Mouse (Mus musculus) liver, embryonic 13.5 days (tissue): Measurements from ENCODE around the gene Tex36. TPM values are rescaled to one million over a fixed set of nuclear protein-coding genes. Genes with fewer than 3 reads are reported as not detected.

ENCODE experiments used
- ATAC-seq: fragments of 200-750 bp; cut with Nextera tagmentation; 2 replicates; pipeline ENCODE4 v1.8.0; 2017; ENCODE audit warnings: low read depth, mild to moderate bottlenecking, moderate number of reproducible peaks, moderate library complexity
- DNase-seq: peaks from one replicate; pipeline ENCODE4 v3.0.0; 2022
- H3K27ac ChIP-seq: fragments of 300-500 bp; sonication (generic); 2 replicates; pipeline ENCODE4 v1.5.1; 2015; ENCODE audit warnings: moderate library complexity, mild to moderate bottlenecking, inconsistent platforms
- H3K27me3 ChIP-seq: fragments of 300-500 bp; sonication (generic); 2 replicates; pipeline ENCODE4 v1.6.1; 2015; ENCODE audit warnings: mild to moderate bottlenecking, inconsistent platforms
- H3K36me3 ChIP-seq: fragments of 300-500 bp; sonication (generic); 2 replicates; pipeline ENCODE4 v1.6.1; 2015; ENCODE audit warnings: mild to moderate bottlenecking, inconsistent platforms
- H3K4me1 ChIP-seq: fragments of 300-500 bp; sonication (generic); replicated peaks from 2 replicates; pipeline ENCODE4 v1.6.1; 2015; ENCODE audit warnings: inconsistent platforms
- H3K4me2 ChIP-seq: fragments of 300-500 bp; sonication (generic); 2 replicates; pipeline ENCODE4 v1.6.1; 2015; ENCODE audit warnings: inconsistent platforms, mild to moderate bottlenecking, moderate library complexity
- H3K4me3 ChIP-seq: fragments of 300-500 bp; sonication (generic); replicated peaks from 2 replicates; pipeline ENCODE4 v1.5.1; 2015; ENCODE audit warnings: mild to moderate bottlenecking, inconsistent platforms
- H3K9ac ChIP-seq: fragments of 300-500 bp; sonication (generic); 2 replicates; pipeline ENCODE4 v1.6.1; 2015; ENCODE audit warnings: mild to moderate bottlenecking, inconsistent platforms
- H3K9me3 ChIP-seq: fragments of 300-500 bp; sonication (generic); replicated peaks from 2 replicates; pipeline ENCODE4 v1.6.1; 2016; ENCODE audit warnings: inconsistent platforms
- WGBS: fragments of 180-500 bp; shearing (Covaris S2); methylation state at CpG from one replicate; pipeline ENCODE4 v1.1.7; 2015; ENCODE audit not compliant: insufficient replicate concordance; 5-methylcytosine and 5-hydroxymethylcytosine counted together
- polyA plus RNA-seq: library from polyadenylated mRNA; unstranded; fragments of >200 nt; fragmentation: Nextera tagmentation; extraction: Ambion mirVana; gene quantifications from 2 replicates; pipeline ENCODE4 v1.2.1, GENCODE M21; 2015

Tex36 gene
- polyA plus RNA-seq, 1 experiment from 2014 or later = not detected

GRCm38 (mm10) chr7:133623226-133623625 lies 21.3 kb upstream of the Tex36 start:
- Histone ChIP-seq H3K36me3 (no peaks in the 10 kb centered on the region), H3K9ac (no peak overlapping the region), H3K4me2 (no peak overlapping the region), H3K9me3 (no peaks in the 10 kb centered on the region), H3K4me1 (no peaks in the 10 kb centered on the region), H3K27ac (no peak overlapping the region), H3K4me3 (no peak overlapping the region), H3K27me3 (no peaks in the 10 kb centered on the region)
- 57% methylated on average over 5 of the region's 5 CpGs for WGBS
- DNase-seq (no peak), ATAC-seq (no peak)

- Histone ChIP-seq H3K9me3 (no peaks in the 10 kb centered on the region), H3K4me3 (no peak overlapping the region), H3K36me3 (no peaks in the 10 kb centered on the region), H3K27me3 (no peaks in the 10 kb centered on the region), H3K4me1 (no peaks in the 10 kb centered on the region), H3K9ac (no peak overlapping the region), H3K4me2 (no peak overlapping the region), H3K27ac (no peak overlapping the region)
- no peak for ATAC-seq
- 43% methylated on average over 11 of the region's 11 CpGs for WGBS
- DNase-seq = no peak
Observed at GRCm38 (mm10) chr7:133620721-133621120, 18.8 kb upstream of the Tex36 start.

- H3K9me3 ChIP-seq = no peaks in the 10 kb centered on the region
- no peaks in the 10 kb centered on the region for H3K4me1 ChIP-seq
- WGBS = 39% methylated on average over 2 of the region's 2 CpGs
- no peak overlapping the region for H3K4me2 ChIP-seq
- H3K9ac ChIP-seq = no peak overlapping the region
- H3K27me3 ChIP-seq = no peaks in the 10 kb centered on the region
- H3K27ac ChIP-seq = no peak overlapping the region
- H3K4me3 ChIP-seq = no peak overlapping the region
- ATAC-seq (no peak), DNase-seq (no peak)
- H3K36me3 ChIP-seq = no peaks in the 10 kb centered on the region
Observed at GRCm38 (mm10) chr7:133612981-133613380, 11.0 kb upstream of the Tex36 start.

GRCm38 (mm10) chr7:133609585-133609984 lies 7.6 kb upstream of the Tex36 start:
- Histone ChIP-seq H3K4me2 (no peak overlapping the region), H3K36me3 (no peaks in the 10 kb centered on the region), H3K27me3 (no peaks in the 10 kb centered on the region), H3K4me3 (no peak overlapping the region), H3K9me3 (no peaks in the 10 kb centered on the region), H3K27ac (no peak overlapping the region), H3K4me1 (no peaks in the 10 kb centered on the region), H3K9ac (no peak overlapping the region)
- WGBS = 64% methylated on average over 8 of the region's 8 CpGs
- no peak for ATAC-seq
- DNase-seq = no peak

GRCm38 (mm10) chr7:133608631-133609340 lies 6.8 kb upstream of the Tex36 start:
- H3K27me3 ChIP-seq = no peaks in the 10 kb centered on the region
- H3K36me3 ChIP-seq = no peaks in the 10 kb centered on the region
- H3K9me3 ChIP-seq = no peaks in the 10 kb centered on the region
- 64% methylated on average over 13 of the region's 13 CpGs for WGBS
- no peaks in the 10 kb centered on the region for H3K4me1 ChIP-seq
- no peak overlapping the region for H3K4me2 ChIP-seq
- DNase-seq (no peak), ATAC-seq (no peak)
- H3K4me3 ChIP-seq = no peak overlapping the region
- no peak overlapping the region for H3K9ac ChIP-seq
- no peak overlapping the region for H3K27ac ChIP-seq

GRCm38 (mm10) chr7:133607883-133608575 lies 6.1 kb upstream of the Tex36 start:
- no peak for ATAC-seq
- Histone ChIP-seq H3K4me1 (no peaks in the 10 kb centered on the region), H3K4me3 (no peak overlapping the region), H3K27ac (no peak overlapping the region), H3K9ac (no peak overlapping the region), H3K9me3 (no peaks in the 10 kb centered on the region), H3K27me3 (no peaks in the 10 kb centered on the region), H3K36me3 (no peaks in the 10 kb centered on the region), H3K4me2 (no peak overlapping the region)
- DNase-seq = no peak
- WGBS = 60% methylated on average over 13 of the region's 13 CpGs

GRCm38 (mm10) chr7:133607331-133607730 lies 5.4 kb upstream of the Tex36 start:
- H3K4me3 ChIP-seq = no peak overlapping the region
- H3K9ac ChIP-seq = no peak overlapping the region
- DNase-seq (no peak), ATAC-seq (no peak)
- WGBS = 53% methylated on average over 5 of the region's 5 CpGs
- H3K36me3 ChIP-seq = no peaks in the 10 kb centered on the region
- no peaks in the 10 kb centered on the region for H3K9me3 ChIP-seq
- H3K4me1 ChIP-seq = no peaks in the 10 kb centered on the region
- H3K4me2 ChIP-seq = no peak overlapping the region
- H3K27me3 ChIP-seq = no peaks in the 10 kb centered on the region
- no peak overlapping the region for H3K27ac ChIP-seq

- no peak overlapping the region for H3K4me3 ChIP-seq
- no peak overlapping the region for H3K9ac ChIP-seq
- no peaks in the 10 kb centered on the region for H3K36me3 ChIP-seq
- no peak overlapping the region for H3K27ac ChIP-seq
- ATAC-seq = no peak
- H3K9me3 ChIP-seq = no peaks in the 10 kb centered on the region
- no peak for DNase-seq
- no peak overlapping the region for H3K4me2 ChIP-seq
- 66% methylated on average over 13 of the region's 13 CpGs for WGBS
- H3K4me1 ChIP-seq = no peaks in the 10 kb centered on the region
- no peaks in the 10 kb centered on the region for H3K27me3 ChIP-seq
Observed at GRCm38 (mm10) chr7:133604427-133605081, 2.6 kb upstream of the Tex36 start.

GRCm38 (mm10) chr7:133603156-133603555 lies 1.2 kb upstream of the Tex36 start:
- 44% methylated on average over 2 of the region's 2 CpGs for WGBS
- no peak for ATAC-seq
- no peaks in the 10 kb centered on the region for H3K9me3 ChIP-seq
- no peak for DNase-seq
- H3K27me3 ChIP-seq = no peaks in the 10 kb centered on the region
- no peaks in the 10 kb centered on the region for H3K36me3 ChIP-seq
- H3K27ac ChIP-seq = no peak overlapping the region
- H3K9ac ChIP-seq = no peak overlapping the region
- no peaks in the 10 kb centered on the region for H3K4me1 ChIP-seq
- H3K4me3 ChIP-seq = no peak overlapping the region
- no peak overlapping the region for H3K4me2 ChIP-seq

GRCm38 (mm10) chr7:133600558-133600957 lies 1.4 kb downstream of the Tex36 start:
- Histone ChIP-seq H3K4me1 (no peaks in the 10 kb centered on the region), H3K9ac (no peak overlapping the region), H3K4me3 (no peak overlapping the region), H3K27ac (no peak overlapping the region), H3K27me3 (no peaks in the 10 kb centered on the region), H3K4me2 (no peak overlapping the region), H3K36me3 (no peaks in the 10 kb centered on the region), H3K9me3 (no peaks in the 10 kb centered on the region)
- DNase-seq = no peak
- ATAC-seq = no peak
- 41% methylated on average over 1 of the region's 1 CpGs for WGBS

GRCm38 (mm10) chr7:133591750-133592149 lies 10.2 kb downstream of the Tex36 start:
- Histone ChIP-seq H3K9ac (no peak overlapping the region), H3K9me3 (no peaks in the 10 kb centered on the region), H3K36me3 (no peaks in the 10 kb centered on the region), H3K27me3 (no peaks in the 10 kb centered on the region), H3K27ac (no peak overlapping the region), H3K4me2 (no peak overlapping the region), H3K4me1 (no peaks in the 10 kb centered on the region), H3K4me3 (no peak overlapping the region)
- DNase-seq = no peak
- WGBS = 57% methylated on average over 1 of the region's 1 CpGs
- ATAC-seq = no peak
